Mouse (Mus musculus) R1 (cell line): ENCODE data around the gene Hpf1.
A peak's percentile ranks its signal among the peaks of the same experiment; 100 is the strongest.

Source experiments
- DNase-seq: peaks from one replicate; pipeline ENCODE4 v3.0.0-alpha.2; 2018; ENCODE audit warnings: low read depth, low spot score

The Hpf1 gene

DNA sequence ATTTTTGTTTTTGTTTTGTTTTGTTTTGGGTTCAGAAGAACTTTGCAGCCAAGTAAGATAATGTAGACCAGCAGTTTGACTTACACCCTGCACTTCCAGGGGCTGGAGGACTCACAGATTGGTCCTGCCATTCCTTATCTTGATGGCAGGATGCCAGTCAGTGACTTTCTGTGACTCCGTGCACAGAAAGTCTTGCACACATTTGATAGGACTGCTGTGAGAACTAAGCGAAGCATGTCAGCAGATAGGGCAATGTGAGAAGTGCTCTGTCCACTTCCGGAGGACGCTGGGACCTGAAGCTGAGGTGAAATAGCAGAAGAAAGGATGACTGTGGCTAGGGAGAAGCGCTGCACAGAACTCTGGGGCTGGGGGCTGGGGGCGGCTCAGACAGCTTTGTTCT is 5.7 kb downstream of the Hpf1 start:
- no peak for DNase-seq

GRCm38 (mm10) chr8:60900147-60900546 is 9.9 kb downstream of the Hpf1 start:
- DNase-seq, result no peak

DNA sequence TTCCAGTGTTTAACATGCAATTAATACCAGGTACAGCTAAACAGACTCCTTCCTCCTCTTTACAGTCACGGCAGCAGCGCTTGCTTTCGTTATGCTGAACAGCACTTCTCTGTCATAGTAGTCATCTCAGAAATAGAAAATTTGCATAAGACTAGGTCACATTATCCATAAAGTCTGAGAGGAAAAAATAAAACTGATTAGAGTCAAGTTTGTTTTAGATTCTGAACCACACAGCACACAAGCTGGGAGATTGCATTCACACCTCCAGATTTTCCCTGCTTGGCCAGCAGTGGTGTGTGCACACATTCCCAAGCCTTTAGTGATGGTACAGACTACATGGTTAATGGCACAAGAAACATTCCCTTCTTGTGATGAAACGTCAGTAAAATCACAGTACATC is 21.9 kb downstream of the Hpf1 start:
- no peak for DNase-seq

GRCm38 (mm10) chr8:60912554-60912953 is 22.3 kb downstream of the Hpf1 start:
- peak; percentile 44 for DNase-seq

DNA sequence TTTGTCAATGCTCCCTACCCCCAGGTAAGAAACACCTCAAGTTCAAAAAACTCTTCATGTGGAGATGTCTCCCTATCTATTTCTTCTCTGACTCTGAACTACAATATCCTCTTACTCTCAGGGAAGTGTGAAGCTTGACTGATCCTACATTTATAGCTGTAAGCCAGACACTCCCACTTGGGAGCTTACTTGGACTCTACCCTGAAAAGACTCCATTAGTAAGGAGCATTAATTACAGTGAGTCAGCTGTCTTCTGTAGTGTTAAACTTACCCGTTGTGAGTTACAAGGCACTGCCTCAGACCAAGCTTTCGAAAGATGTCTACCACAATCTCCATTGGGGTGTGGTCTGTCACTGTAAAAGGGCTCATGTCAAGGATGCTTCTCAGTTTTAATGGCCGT is 28.9 kb downstream of the Hpf1 start:
- DNase-seq, result no peak

GRCm38 (mm10) chr8:60920176-60920575 is 30.0 kb downstream of the Hpf1 start:
- DNase-seq, result no peak

GRCm38 (mm10) chr8:60933617-60934016 is 43.4 kb downstream of the Hpf1 start:
- DNase-seq, result peak; percentile 21

GRCm38 (mm10) chr8:60938717-60939424 is 48.7 kb downstream of the Hpf1 start:
- DNase-seq, result peak; percentile 76

DNA sequence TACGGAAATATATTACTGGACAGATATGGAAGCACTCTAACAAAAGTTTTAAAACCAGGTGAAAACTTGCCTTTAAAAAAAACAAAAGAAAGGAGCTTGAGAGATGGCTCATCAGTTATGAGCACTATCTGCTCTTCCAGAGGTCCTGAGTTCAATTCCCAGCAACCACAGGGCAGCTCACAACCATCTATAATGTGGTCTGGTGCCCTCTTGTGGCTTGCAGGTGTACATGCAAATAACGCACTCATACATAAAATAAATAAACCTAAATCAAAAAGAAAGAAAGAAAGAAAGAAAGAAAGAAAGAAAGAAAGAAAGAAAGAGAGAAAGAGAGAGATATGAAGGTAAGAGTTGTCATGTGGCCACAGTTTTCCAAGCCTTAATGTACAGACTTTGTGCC is 52.6 kb downstream of the Hpf1 start:
- peak; percentile 48 for DNase-seq

GRCm38 (mm10) chr8:60947503-60947902 is 57.3 kb downstream of the Hpf1 start:
- DNase-seq, result no peak

DNA sequence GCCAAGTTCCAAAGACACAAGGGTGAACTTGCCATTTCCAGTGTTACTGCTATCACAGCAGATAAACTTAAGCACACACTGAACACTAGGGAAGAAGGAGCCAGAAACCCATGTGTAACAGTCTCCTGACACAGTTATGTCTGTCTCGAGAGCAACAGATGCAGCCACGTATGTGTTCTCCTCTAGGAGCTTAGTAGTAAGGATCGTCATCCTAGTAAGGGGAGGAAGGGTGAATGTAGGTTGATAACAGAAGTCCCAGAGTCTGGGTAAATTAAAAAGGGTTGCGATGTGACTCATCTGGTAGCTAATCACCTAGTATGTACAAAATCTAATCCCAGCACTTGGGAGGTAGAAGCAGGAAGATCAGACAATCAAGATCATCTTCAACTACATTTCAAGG is 59.6 kb downstream of the Hpf1 start:
- DNase-seq, result no peak

GRCm38 (mm10) chr8:60951271-60951670 is 61.1 kb downstream of the Hpf1 start:
- no peak for DNase-seq

- no peak for DNase-seq
These were observed 61.5 kb downstream of the Hpf1 start for GRCm38 (mm10) chr8:60951757-60952156.

DNA sequence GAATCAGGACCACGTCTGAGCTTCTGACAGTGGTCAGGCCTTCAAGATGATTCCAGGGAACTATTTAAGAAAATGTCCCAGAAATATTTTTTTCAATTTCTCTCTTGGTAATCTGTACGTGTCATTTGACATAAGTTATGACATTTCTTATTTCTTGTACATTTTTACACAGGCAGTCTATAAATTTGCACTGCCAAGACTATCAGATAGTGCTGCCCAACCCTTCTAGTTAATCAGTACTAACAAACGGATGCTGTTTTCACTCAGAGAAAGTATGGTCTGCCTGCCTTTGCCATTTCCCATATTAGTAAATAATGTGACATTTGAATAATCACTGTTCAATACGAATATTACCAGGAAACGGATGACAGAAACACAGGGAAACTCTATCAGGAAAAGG is 62.6 kb downstream of the Hpf1 start:
- no peak for DNase-seq

DNA sequence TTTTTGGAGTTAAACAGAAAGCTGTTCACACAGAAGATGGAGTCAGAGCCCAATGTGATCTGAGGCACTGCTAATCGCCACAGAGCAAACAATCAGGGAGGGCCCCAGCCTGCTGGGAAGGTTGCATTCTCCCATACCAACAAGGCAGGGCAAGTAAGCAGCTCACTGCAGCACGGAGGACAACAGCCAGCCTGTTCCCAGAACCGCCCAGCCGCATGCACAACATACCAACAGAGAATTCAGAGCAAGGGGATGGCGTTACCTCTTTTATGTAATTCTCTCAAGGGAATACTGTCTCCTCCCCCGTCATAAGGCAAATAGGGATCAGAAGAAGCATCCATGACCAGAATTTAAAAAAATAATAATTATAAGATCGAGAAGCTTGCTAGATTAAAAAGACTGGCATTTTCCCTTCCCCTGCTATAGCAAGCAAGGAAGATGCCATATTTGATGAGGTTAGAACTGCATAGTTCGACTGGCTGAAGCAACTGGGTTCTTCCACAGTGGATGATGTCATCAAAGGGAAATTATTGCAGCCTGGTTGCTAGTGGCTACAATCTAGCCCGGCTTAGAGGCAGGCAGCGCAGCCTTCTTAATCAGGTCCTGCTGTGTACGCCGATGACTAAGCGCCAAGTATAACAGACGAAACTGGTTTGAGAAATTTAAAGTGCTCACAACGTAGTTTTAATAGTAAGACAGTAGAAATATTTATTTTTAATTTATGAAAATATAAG is 64.2 kb downstream of the Hpf1 start:
- DNase-seq, result peak; percentile 85

DNA sequence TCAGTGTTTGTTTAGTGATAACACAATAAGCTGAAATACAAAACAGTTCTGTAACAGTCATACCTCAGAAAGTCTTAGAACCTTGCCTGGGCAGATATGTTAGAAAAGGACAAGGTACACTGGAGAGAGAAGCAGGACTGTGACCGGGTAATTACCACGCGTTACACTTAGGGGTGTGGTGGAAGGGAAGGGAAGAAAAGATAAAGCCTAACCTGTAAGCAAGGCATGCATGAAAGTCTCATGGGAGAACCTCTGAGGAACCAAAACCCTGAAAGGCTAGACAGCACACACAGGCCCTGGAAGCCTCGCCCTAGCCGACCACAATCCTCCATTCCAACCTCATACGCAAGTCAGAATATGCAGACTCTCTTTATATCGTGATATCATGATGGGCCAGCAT is 66.6 kb downstream of the Hpf1 start:
- DNase-seq, result no peak
